Mouse (Mus musculus): ENCODE data around the gene Gga2.

Gene Gga2

DNA sequence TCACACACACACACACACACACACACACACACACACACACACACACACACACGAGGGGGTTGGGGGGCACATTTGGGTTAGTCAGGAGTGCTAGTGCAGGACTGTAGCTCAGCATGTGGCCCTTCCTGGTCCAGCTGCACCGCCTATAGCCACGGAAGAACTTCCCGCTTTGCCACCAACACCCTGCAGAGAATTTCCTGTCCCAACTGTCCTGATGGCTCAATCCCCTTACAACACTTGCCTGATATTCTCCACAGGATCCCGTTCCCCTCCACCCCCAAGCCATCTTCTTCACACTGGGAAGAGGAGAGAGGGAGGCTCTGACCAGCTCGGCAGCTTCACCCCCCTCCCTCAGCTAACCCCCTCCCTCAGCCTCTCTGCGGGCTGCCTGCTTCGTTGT, 20.6 kb downstream of the Gga2 start:
- no peak for DNase-seq (ENCODE audit: low spot score in 2 of 2)

DNA sequence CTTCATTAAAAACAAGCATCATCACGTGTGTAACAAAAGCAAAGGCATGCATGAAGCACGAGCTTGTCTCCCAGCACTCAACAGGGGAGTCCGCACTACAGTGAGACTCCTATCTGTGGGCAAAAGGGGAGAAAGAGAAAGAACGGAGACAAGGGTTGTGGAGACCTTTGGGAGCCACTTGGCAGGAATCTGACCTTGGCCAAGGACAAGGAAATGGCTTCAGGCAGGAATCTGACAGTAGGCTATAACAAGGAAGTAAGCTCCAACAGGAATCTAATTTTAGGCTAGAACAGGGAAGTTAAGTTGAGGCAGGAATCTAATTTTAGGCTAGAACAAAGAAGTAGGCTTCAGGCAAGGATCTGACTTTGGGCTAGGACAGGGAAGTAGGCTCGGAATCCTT, 25.1 kb downstream of the Gga2 start:
- DNase-seq (ENCODE audit: low spot score in 2 of 2), result no peak

DNA sequence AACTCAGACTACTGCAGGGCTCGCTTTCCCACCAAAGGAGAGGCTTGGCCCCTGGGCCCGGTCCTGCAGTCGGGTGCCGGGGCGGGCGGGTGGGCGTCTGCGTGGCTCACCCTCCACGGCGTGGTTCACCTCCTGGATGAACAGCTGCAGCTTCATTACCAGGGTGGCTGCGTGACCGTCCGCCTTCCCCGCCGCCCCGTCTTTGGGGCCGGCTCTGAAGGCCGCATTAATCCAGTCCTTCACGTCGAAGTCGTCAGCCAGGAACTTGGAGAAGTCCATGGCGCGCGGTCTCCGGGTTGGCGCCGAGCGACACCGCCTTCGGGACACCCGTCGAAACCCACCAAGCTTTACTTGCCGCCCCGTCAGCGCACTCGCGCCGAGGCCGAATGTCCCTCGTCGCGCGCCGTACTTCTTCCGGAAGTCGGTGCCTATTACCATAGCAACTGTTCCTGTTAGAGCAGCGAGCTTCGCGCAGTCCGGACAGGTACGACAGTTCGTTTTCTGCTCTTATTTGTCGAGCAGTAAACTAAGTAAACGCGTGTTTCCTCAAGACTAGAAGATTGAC, 39.6 kb downstream of the Gga2 start, which contains the start of gene Cog7:
Gene Cog7 (minus strand): TSS at position 405 of the 565 bp plus-strand sequence.
- DNase-seq (ENCODE audit: low spot score in 2 of 2), result peak; percentile 94 to 95

DNA sequence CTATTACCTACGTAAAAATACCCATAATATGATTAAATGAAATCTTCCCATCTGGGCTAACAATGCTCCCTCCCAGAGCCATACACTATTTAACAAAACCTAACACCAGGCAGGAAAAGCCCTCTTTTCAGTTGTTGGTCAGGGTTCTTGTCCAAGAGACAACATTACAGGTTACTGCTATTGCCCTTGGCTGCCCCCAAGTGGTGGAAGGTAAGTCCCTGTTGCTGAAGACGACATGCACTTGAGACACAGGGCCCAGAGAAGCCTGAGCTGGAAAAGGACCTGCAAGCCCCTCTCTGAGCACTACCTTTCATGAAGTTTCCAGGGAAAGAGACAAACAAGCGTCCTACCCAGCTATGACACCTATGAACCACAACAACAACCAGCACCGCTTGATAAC, 46.0 kb downstream of the Gga2 start:
- DNase-seq (ENCODE audit: low spot score in 2 of 2), result peak; percentile 58 to 67

DNA sequence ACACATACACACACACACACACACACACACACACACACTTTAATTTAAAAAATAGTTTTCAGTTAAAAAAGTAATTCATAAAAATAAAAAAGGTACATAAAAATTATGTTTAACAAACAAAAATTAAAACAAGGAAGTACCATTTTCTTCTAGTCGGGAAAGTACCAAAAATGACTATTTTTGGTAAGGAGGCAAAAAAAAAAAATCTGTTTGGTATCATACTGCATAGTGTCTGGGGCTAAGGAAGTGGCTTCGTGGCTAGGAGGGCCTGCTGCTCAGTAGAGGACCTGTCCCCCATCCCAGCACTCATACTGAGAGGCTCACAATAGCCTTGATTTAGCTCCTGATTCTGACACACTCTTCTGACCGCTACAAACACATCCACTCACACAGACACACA, 49.3 kb downstream of the Gga2 start:
- DNase-seq (ENCODE audit: low spot score in 2 of 2), result no peak

DNA sequence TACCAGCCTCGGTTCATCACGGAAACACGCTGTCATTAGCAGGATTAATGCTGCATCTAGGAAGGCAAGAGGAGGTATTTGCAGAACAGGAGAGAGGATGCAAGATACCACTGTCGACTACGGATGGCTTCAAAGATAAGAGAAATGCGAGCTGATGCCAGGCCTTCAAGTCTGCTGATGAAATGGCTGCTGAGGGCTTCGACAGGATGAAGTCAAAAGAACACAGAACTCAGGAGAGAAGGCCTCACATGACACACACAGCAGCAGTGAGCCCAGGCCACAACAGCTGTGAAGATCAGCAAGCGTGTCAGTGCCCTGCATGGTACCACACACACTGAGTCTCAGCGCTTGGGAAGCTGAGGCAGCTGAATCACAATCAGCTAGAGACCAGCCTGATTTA, 50.8 kb downstream of the Gga2 start:
- no peak for DNase-seq (ENCODE audit: low spot score in 2 of 2)

DNA sequence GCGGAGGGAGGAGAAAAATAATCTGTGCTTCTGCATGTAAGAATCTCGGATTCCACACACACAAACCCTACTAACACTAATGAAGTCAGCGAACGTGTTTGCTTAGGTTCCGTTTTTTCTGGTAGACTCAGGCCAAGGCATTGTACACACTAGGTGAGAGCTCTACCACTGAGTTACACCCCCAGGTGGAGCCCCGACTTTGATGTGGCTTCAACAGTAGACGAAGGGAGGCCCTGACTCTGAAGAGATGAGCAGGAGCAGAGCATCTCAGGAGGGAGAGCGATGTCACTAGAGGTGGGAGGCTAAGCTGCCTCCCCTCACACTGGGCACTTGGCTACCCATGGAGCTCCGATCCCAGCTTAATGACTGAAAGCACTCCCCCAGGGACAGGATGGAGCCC, 52.2 kb downstream of the Gga2 start:
- DNase-seq (ENCODE audit: low spot score in 2 of 2), result no peak

DNA sequence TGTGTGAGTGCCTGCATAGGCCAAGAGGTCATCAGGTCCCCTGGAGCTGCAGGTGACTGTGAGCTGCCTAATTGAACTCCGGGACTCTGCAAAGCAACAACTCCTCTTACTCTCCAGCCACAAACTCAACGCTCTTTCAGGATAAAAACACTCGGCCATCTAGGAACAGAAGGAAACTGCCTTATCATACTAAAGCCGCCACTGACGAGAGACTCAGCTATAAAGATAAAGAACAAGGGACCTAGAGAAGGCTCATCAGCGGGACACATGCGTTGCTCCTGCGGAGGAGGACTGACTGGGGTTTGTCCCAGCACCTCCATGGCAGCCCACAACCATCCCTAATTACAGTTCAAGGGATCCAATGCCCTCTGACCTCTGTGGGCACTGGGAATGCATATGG, 52.8 kb downstream of the Gga2 start:
- DNase-seq (ENCODE audit: low spot score in 2 of 2), result no peak

DNA sequence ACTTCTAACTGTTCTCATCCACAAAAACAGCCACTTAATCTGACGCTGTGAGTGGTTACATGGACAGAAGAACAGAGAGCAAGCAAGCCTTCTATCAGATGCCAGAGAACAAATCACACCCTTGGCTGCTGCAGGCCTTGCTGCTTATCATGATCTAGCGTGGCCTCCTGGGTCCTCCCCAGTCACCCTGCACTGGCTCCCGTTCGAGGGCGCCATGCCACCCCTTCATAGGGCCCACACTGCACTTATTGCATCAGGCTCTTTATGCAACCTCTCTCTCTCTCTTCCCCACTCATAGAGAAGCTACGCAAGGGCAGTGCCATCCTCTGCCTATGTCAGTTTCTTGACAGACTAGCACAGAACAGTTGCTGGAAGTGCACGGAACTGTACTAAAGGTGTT, 54.9 kb downstream of the Gga2 start:
- no peak for DNase-seq (ENCODE audit: low spot score in 2 of 2)

DNA sequence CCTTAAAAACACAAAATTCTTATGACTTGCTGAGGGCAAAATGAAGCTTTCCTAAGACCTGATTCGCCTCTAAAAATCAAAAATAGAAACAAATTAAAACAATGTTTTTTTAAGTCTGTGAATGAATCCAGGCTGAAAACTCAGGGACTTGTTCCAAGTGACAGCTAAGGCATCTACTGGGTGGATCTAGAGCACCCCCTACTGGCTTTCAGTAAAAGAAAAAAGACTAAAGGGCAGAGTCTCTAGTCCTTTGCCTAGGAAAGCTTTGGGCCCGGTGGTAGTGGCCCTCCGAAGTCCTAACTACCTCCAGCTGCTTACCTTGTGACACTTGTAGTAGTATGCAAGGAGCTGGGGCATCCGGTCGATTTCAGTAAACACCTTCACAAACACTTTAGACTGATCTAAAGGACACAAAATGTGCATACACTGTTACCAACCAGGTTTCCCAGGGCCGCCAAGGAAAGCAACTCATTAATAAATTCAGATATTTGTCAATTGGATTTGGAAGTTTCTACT, 57.1 kb downstream of the Gga2 start:
- DNase-seq (ENCODE audit: low spot score in 2 of 2), result peak; percentile 44 to 70

DNA sequence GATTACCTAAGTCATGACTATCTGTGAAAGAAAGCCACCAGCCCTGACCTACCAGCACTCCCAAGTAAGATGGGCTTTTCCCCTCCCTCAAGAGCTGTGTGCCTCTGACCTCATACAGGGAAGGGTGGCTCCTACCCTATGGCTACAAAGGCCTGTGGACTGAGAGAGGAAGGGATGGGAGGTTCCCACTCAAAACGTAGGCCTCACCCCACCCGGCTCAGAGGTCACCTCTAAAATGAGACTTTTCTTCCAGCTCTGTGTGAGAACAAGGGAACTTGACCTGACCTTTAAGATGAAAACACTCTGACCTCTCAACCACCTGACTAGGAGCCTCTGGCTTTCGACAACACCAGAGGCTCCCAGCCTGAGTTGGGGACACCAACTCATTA, 58.5 kb downstream of the Gga2 start:
- DNase-seq (ENCODE audit: low spot score in 2 of 2), result no peak

DNA sequence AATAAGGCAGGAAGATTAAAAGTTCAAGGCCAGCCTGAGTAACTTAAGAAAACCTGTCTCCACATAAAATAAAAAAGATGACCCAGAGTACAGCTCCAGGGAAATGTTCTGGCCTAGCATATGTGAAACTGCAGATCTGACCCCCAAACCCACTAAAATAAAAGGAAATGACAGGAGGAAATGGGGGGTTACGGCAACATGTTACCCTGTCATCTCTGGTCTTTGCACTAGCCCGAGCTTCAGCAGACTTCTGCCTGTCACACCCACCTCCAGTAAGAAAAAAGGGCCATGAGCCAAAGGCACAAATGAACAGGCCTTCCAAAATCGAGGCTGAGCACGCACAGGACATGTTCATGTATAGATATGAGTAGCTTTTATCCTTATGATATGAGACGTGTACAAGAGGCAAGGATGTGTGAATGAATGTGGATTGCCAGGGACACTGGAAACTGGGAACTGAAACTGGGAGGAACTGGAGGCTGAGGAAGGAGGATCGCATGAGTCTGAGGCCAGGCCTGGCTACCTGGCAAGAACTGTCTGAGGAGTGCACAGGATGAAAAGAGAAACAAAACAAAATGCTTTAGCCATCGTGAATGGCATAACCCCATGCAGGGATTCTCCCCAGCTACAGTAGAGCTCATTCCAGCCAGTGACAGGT, 59.0 kb downstream of the Gga2 start:
- no peak for DNase-seq (ENCODE audit: low spot score in 2 of 2)

DNA sequence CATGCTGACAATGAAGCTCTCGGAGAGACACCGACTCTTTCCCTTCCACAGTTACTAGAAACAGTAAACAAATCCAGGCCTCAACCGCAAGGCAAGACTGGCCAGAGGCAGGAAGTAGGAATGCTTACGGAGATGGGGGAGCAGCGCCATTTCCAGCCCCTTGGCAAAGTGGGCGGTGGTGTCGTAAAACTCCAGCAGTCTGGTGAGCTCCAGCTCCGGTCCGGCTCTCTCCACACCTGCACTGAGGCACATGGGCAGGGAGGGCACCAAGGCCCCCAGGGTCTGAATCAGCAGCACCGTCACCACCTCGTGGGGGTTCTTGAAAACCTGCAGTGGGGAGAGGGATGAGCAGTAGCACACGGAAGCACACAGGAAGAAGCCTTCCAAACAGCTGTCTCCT, 65.2 kb downstream of the Gga2 start:
- no peak for DNase-seq (ENCODE audit: low spot score in 2 of 2)

DNA sequence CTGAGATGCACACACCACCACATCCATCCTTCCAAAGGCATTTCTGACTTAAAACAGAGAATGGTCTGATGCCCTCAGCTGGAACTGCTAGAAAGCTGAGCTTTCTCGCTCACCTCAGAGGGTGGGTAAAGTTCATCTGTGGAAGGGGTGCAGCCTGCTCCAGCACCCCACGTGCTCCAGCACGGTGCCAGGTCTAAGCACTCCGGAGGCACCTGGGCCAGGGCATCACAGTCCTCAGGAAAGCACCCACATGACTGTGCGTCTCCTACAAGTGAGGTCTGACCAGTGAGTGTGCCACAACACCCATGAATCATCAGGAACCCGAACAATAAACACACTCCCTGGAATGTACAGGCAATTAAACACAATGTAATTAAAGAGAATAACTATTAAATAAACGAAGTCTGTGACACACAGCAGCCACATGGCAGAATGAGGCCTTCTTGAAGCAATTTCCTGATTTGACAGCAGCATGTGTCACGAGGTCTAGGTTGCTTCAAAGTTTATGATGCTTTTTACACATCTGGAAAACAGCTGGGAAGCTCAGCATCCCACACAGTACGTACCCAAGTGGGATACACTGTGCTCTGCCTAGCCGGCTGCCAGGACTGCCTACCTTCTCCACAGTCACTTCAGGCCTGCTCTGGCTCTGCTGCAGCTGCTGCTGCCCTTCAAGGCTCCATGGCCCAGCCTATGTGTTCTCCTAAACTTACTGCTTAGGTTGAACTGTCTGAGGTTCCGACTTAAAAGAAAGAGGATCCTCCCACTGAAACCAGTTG, 65.9 kb downstream of the Gga2 start:
- no peak for DNase-seq (ENCODE audit: low spot score in 2 of 2)

DNA sequence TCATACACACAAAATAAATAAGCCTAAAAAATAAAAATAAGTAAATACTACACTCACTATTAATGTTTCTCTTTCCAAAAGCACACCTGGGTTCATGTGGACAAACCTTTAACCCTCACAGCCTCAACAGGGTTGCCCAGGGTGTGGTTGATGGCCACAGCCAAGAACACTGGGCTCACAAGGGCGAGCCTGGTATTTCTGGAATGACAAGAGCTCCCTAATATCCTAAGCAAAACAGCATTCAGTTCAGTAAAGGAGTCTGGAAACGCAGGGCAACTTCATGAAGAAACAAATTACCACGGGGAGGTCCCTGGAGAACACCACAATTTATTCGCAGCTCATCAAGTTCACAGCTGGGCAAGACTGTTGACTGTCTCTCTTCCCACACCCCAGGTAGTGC, 73.5 kb downstream of the Gga2 start:
- no peak for DNase-seq (ENCODE audit: low spot score in 2 of 2)

DNA sequence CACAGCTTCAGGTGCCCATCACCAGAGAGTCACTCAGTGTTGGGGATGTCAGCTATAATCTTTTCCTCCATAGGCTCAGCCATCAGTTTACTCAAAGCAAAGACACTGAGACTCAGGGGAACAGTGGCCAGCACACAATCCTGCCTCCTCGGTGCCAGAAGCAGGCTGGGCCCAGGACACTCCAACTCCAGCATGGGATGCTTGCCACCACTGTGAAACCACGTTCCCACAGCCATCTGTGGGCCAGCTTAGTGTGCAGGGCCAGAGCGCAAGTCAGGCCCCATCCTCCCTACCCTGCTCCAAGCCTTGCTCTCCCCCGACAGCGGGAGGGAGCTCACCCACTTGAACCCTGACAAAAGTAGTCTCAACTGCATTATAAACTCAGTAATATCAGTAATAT, 74.8 kb downstream of the Gga2 start:
- DNase-seq (ENCODE audit: low spot score in 2 of 2), result no peak

DNA sequence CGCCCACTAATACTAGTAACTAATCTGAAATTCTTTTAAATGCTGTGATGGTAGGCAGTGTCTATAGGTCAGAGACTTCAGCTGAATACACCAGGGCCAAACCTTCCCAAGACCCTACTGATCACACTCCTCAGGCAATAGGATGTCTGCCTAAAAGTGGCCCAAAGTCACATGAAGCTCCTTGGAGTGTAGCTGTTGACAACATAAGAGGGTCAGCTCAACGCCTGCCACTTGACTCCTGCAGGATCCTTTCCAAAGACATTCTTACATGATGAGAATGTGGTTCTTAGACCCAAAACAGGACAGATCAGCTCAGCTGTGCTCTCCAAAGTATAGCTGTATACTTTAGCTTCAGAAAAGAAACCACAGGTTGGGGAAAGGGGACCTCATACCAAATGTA, 78.7 kb downstream of the Gga2 start:
- DNase-seq (ENCODE audit: low spot score in 2 of 2), result no peak

DNA sequence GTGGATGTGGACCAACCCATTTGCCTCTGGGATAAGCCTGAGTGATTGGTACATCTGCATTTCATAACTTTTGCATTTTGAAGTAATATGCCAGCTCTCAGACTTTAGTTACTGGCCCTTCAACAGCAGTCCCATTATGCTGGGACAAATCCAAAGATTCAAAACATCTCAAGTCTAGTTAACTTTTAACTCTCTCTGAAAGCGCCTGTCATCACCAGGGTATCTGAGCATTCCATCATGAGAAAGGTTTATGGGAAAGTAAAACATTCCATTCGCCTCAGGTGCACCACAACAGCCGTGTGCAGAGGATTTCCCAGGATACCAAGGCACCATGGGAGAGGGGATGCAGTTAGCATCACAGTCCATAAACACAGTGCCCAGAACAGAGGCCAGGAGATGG, 79.4 kb downstream of the Gga2 start:
- DNase-seq (ENCODE audit: low spot score in 2 of 2), result no peak

DNA sequence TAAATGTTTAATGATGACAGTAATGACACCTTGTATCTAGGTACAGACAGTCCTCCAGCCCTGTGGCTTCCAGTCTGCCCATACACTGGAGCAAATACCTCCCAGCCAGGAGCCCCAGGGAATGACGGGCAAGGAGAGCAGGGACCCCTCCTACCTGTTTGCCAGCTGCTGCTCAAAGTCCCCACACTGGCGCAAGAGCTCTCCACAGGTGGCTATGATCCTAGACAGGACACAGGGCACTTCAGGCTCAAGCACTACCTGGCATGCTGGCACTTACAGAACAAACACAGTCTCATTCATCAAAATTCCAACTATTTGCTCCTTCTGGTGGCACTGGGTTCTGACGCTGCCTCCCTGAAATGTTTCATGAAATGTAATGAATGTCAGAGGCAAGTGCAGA, 80.0 kb downstream of the Gga2 start:
- no peak for DNase-seq (ENCODE audit: low spot score in 2 of 2)

DNA sequence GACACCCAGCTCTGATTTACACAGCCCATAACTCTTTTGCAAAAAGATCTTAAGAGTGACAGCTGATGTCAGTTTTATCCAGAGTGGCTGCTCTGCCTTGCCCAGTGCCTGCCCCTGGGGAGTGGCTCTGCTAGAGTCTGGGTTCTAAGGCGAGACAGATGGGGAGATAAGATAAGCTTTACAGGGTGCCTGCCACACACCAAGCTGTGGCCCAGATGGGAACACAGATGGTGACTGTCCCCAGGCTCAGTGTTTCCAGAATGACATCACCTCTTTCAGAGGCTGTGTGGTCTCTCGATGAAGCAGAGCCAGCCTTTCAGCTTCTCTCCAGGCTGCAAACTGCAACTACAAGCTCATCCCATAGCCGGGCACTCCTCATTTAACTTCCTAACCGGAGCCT, 81.3 kb downstream of the Gga2 start:
- peak; percentile 75 to 79 for DNase-seq (ENCODE audit: low spot score in 2 of 2)

DNA sequence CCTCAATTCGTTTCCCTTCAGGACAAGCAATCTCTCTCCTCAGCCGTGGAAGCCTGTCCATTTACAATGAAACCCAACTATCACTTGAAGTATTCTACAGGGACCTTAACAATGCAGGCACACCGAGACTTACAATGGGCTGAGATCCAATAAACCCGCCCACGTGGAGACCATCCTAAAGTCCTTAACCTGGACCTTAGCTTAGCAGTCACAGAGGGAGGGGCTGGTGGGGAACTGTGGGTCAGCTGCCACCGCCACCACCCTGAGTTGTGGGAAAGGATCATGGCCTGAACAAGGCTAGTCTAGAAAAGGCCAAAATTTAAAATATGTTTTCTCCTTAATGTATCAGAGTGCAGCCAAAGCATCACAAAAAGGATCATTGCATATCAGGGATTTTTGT, 81.8 kb downstream of the Gga2 start:
- no peak for DNase-seq (ENCODE audit: low spot score in 2 of 2)

DNA sequence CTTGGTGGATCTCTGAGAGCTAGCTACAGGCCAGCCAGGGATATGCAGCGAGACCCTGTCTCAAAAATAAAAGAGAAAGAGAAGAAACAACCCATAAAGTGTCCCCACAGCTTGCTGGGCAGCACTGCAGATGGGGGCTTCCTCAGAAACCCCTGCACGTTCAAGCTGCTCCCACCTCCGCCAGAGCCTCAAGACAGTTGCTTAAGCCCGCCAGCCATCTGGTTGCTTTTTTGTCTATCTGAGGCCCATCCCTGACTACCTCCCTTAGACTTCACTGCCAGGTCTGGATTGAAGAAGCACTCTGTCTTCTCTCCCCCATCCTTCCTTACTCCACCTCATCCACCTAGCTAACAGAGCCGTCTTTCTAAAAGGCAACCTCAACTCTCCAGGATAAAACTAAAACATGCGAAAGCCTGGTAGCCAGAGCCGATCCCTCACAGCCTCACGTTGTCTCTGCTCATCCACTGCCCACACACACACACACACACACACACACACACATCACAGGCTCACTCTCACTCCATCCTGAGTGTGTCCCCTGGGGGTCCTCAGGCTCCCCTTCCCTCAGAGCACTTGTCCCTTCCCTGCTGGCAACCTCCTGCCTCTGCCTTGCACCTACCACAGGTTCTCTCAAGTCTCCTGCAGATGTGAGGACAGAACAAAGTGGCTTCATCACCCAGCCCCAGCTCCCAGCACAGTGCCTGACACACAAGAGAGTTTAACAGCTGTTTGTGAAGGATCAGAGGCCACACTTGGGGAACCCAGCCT, 82.7 kb downstream of the Gga2 start:
- peak; percentile 7 to 8 for DNase-seq (ENCODE audit: low spot score in 2 of 2)
